Mouse (Mus musculus) ES-E14 (cell line): ENCODE measurements at regions not wholly inside any gene's neighbourhood (a gene's known extent, or its start where the extent isn't known, plus 50 kb on each side); places are given as distances from the start of the nearest gene placed in this dataset.

Experiments
- DNase-seq: peaks from one replicate; pipeline ENCODE4 v3.0.0-alpha.2; 2013; ENCODE audit warnings: low read depth, low spot score
- H3K27ac ChIP-seq: 2 replicates; pipeline ENCODE4 v1.5.1; 2012; ENCODE audit warnings: low read depth, mild to moderate bottlenecking, low read length, moderate library complexity, mixed read lengths; ENCODE audit not compliant: poor library complexity, insufficient read depth, severe bottlenecking
- H3K36me3 ChIP-seq: 2 replicates; pipeline ENCODE4 v1.6.1; 2012; ENCODE audit warnings: mild to moderate bottlenecking, low read length, moderate library complexity, mixed read lengths; ENCODE audit not compliant: control insufficient read depth, poor library complexity, insufficient read depth, severe bottlenecking
- H3K4me1 ChIP-seq, 2 experiments: fragments of 150-350 bp in 1 of 2; sonication (generic) in 1 of 2; 2 replicates each; pipeline ENCODE4 v1.6.1; 2012; ENCODE audit warnings: low read length in 2 of 2, mild to moderate bottlenecking in 1 of 2, mixed read lengths in 1 of 2; ENCODE audit not compliant: control insufficient read depth in 2 of 2, insufficient read depth in 2 of 2, poor library complexity in 1 of 2
- H3K4me3 ChIP-seq, 2 experiments: fragments of 150-350 bp in 1 of 2; sonication (generic) in 1 of 2; 2 replicates each; pipeline ENCODE4 v1.5.1; 2012; ENCODE audit warnings: low read length in 2 of 2, low read depth in 1 of 2, mild to moderate bottlenecking in 1 of 2, mixed read lengths in 1 of 2; ENCODE audit not compliant: insufficient read depth in 1 of 2, poor library complexity in 1 of 2, severe bottlenecking in 1 of 2
- H3K9ac ChIP-seq: 2 replicates; pipeline ENCODE4 v1.6.1; 2012; ENCODE audit warnings: low read depth, mild to moderate bottlenecking, low read length, mixed read lengths; ENCODE audit not compliant: poor library complexity, insufficient read depth, severe bottlenecking
- H3K9me3 ChIP-seq: fragments of 150-350 bp; sonication (generic); 2 replicates; pipeline ENCODE4 v1.6.1; 2012; ENCODE audit warnings: low read depth, mild to moderate bottlenecking, low read length; ENCODE audit not compliant: control insufficient read depth, insufficient read depth
- CHD2 ChIP-seq: IDR thresholded peaks from 2 replicates; pipeline ENCODE4 v1.6.1; 2014; ENCODE audit warnings: mild to moderate bottlenecking, low read depth, low read length, inconsistent platforms
- HCFC1 ChIP-seq: IDR thresholded peaks from 2 replicates; pipeline ENCODE4 v1.6.1; 2012; ENCODE audit warnings: low read length, inconsistent platforms, borderline replicate concordance; ENCODE audit not compliant: insufficient read depth
- MAFK ChIP-seq: IDR thresholded peaks from 2 replicates; pipeline ENCODE4 v1.6.1; 2014; ENCODE audit warnings: mild to moderate bottlenecking, low read depth, low read length, inconsistent platforms; ENCODE audit not compliant: insufficient read depth
- ZC3H11A ChIP-seq: IDR thresholded peaks from 2 replicates; pipeline ENCODE4 v1.6.1; 2012; ENCODE audit warnings: low read depth, mild to moderate bottlenecking, inconsistent platforms, low read length, borderline replicate concordance
- ZNF384 ChIP-seq: IDR thresholded peaks from 2 replicates; pipeline ENCODE4 v1.6.1; 2012; ENCODE audit warnings: low read depth, low read length, inconsistent platforms
- in situ Hi-C, 2 experiments: fragments of 600-800 bp; cut with MboI; formaldehyde crosslinking; loops; one replicate each; pipeline ENCODE4 v1.15.1; 2025; ENCODE audit warnings: low sequenced_read_pairs in 2 of 2, inconsistent platforms in 1 of 2; ENCODE audit not compliant: unreplicated experiment in 2 of 2

DNA sequence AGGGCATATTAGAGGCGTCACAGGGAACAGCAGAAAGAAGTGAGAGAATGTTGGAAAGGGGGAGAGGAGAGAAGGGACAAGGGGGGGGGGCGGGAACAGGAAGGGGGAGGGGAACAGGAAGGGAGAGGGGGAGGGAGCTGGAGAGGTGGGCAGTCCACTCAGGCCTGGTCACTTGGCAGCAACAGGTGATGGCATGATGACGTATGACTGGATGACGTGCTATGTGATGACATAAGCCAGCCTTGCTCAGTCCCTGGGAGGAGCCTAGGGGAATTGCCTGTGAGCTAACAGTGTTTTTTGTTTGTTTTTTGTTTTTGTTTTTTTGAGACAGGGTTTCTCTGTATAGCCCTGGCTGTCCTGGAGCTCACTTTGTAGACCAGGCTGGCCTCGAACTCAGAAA is 80.6 kb downstream of the Sik1 start:
- TF ChIP-seq ZC3H11A (no peak), CHD2 (no peak), ZNF384 (no peak), HCFC1 (no peak), MAFK (no peak)
- in situ Hi-C loops: no loop called here
- no peaks in the 10 kb centered on the region for H3K36me3 ChIP-seq
- H3K4me3 ChIP-seq: no peak overlapping the region
- H3K4me1 ChIP-seq: peaks cover 6 to 12% of the 10 kb centered on the region in 2 experiments; a peak in 3 of 4 replicates
- DNase-seq: no peak
- H3K27ac ChIP-seq: no peak overlapping the region
- H3K9ac ChIP-seq: no peak overlapping the region
- H3K9me3 ChIP-seq: no peaks in the 10 kb centered on the region

DNA sequence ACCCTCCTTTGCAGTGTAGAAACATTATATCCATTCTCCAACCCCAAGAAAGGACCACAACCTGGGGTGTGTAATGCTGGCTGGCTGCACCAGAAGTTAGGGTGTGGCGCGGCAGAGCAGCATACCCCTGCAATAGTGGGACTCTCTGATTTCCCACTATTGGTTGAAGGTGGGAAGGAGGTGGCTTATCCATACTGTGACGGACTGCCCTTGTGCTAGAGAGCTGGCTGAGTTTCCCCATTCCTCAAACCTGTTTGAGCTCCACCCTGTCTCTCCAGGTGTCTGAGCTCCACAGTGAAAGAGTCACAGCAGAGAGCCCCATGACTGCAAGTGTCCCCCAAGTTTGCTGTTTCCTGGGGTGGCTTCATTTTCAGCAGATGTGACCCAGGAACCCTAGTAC is 79.6 kb downstream of the Sik1 start:
- Histone ChIP-seq H3K36me3 (no peaks in the 10 kb centered on the region), H3K9ac (no peak overlapping the region), H3K27ac (no peak overlapping the region), H3K9me3 (no peaks in the 10 kb centered on the region), H3K4me1 (peaks cover 6 to 12% of the 10 kb centered on the region in 2 experiments; a peak in 3 of 4 replicates), H3K4me3 (no peak overlapping the region)
- TF ChIP-seq MAFK (no peak), CHD2 (no peak), HCFC1 (no peak)
- in situ Hi-C loops: no loop called here
- no peak for DNase-seq

DNA sequence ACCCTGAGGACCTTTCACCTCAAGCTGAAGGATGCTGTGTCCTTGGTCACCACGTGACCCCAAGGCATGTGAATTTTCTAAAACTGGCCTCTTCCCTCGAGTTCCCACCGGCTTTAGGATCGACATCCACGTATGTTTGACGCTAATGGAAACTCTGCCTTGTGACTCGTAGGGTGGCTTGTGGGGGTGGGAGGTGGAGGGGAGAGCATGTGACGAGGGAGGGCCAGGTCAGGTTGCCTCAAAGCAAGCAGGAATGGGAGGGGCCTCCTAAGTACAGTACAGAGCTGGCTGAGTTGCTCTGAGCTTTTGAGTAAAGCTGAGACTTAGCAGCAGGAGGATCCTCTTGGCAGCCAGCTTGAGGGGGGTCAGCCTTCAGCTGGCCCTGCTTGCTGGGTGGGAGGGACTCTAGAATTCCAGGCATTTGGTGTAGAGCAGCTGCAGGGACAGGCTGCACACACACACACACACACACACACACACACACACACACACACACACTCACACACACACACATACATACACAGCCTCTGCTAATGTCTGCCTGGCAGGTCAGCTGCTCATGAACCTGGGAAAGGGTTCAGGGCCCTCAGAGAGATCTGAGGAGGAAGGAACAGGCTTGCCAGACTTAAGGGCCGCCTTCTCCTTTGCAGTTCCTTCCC is 78.5 kb downstream of the Sik1 start:
- no peak for DNase-seq
- no peaks in the 10 kb centered on the region for H3K9me3 ChIP-seq
- no peaks in the 10 kb centered on the region for H3K36me3 ChIP-seq
- peaks cover 8 to 13% of the 10 kb centered on the region in 2 experiments; a peak in 3 of 4 replicates for H3K4me1 ChIP-seq
- in situ Hi-C loops: no loop called here
- TF ChIP-seq ZC3H11A (no peak), ZNF384 (no peak), MAFK (no peak), CHD2 (no peak), HCFC1 (no peak)
- no peak overlapping the region for H3K4me3 ChIP-seq
- H3K9ac ChIP-seq: no peak overlapping the region
- no peak overlapping the region for H3K27ac ChIP-seq

DNA sequence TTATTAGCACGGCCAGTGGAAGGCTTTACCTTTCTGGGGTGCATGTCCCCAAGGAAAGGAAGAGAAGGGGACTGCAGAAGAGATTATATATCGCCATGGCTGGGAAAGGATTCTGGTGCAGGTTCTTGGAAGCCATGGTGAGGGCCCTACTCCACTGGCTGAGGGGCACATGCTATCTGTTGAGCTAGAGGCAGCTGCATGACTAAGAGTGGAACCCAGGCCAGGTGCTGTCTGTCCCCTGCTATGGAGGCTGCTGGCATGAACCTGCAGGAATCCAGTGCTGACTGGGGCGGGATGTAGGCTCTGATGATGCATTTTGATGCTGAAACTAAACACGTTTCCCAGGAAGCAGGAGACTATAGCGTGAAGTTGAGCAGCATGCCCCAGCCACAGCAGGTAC is 77.9 kb downstream of the Sik1 start:
- in situ Hi-C loops: no loop called here
- no peaks in the 10 kb centered on the region for H3K36me3 ChIP-seq
- H3K4me1 ChIP-seq: peaks cover 8 to 17% of the 10 kb centered on the region in 2 experiments; a peak in 3 of 4 replicates
- no peak overlapping the region for H3K4me3 ChIP-seq
- H3K9me3 ChIP-seq: no peaks in the 10 kb centered on the region
- H3K9ac ChIP-seq: no peak overlapping the region
- no peak overlapping the region for H3K27ac ChIP-seq
- DNase-seq: no peak
- TF ChIP-seq ZNF384 (no peak), MAFK (no peak), ZC3H11A (no peak), CHD2 (no peak), HCFC1 (no peak)
